Mouse (Mus musculus): Measurements from ENCODE around the gene Gm20852. TPM values are rescaled to one million over a fixed set of nuclear protein-coding genes. Genes with fewer than 3 reads are reported as not detected.
"Not testable (repeated sequence)": the region's sequence is repeated elsewhere in the genome, so short reads cannot be mapped to it uniquely, and the experiment has no call there.

Gm20852 gene
- polyA plus RNA-seq (2012; ENCODE audit: insufficient read depth, insufficient read length, low replicate concordance, missing spikeins), result not detected in 2 replicates

DNA sequence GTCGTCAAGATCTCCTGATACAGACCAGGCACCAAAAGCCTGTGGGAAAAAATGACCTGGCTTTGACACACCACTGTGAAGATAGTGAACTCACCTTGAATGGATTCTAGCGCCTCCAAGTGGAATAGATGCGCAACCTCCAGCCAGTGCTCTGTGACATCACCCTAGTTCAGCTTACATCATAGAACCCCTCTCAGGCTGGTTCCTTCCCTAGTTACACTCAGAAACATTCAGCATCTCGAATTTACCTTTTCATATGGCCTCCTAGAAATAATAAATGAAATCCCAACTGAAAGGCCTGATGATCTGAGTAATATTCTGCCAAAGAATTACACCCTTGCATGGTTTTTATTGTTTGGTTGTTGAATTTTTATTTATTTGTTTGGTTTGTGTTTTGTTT, at the start of gene Gm20852:
Gene Gm20852, minus strand, starts transcription at position 101 of the 400 bp plus-strand sequence.
- not testable (repeated sequence) for H3K27ac ChIP-seq (ENCODE audit: insufficient read depth, low read depth, low read length); H3K4me3 ChIP-seq (ENCODE audit: insufficient read depth, low read depth, low read length); H3K4me1 ChIP-seq (ENCODE audit: control insufficient read depth, insufficient read depth, low read length)
- WGBS, result no CpG with 5 or more reads among the region's 4 CpGs
